Comparison of ENCODE assay signal across 18 mouse cellular contexts in genomic region chr13:109994240-109994764, GRCm38 (mm10).
DNase-seq lines count a peak whose midpoint lies in the region; ATAC-seq and TF ChIP-seq lines count a peak whose summit lies in the region.
"Had no signal": no experiment of that assay in that cellular context is flagged by ENCODE, and none has a peak within 500 bp of the region (broad histone marks: within the 10 kb centered on the region; RNA-seq: fewer than 3 reads in every experiment).

No protein-coding gene starts in this region.

- no peaks in the 10 kb centered on the region for H3K36me3 ChIP-seq in midbrain, embryonic 11.5 days (ENCODE audit: control insufficient read depth, insufficient read depth, low read length)
- H3K36me3 ChIP-seq in midbrain, embryonic 16.5 days (ENCODE audit: control insufficient read depth, insufficient read depth, low read length), result no peaks in the 10 kb centered on the region
- no peaks in the 10 kb centered on the region for H3K36me3 ChIP-seq in embryonic facial prominence, embryonic 13.5 days
- H3K36me3 ChIP-seq in limb, embryonic 11.5 days (ENCODE audit: control insufficient read depth, insufficient read depth, low read length), result no peaks in the 10 kb centered on the region
- H3K36me3 ChIP-seq: forebrain, embryonic 15.5 days; heart, embryonic 10.5 days; liver, embryonic 15.5 days; midbrain, embryonic 12.5 days; neural tube, embryonic 13.5 days had no signal

- 74% methylated on average over 3 of the region's 3 CpGs for WGBS in midbrain, embryonic 11.5 days
- WGBS in midbrain, embryonic 16.5 days, result 70% methylated on average over 3 of the region's 3 CpGs
- WGBS in embryonic facial prominence, embryonic 13.5 days, result 40% methylated on average over 3 of the region's 3 CpGs
- WGBS in limb, embryonic 11.5 days, result 16% methylated on average over 3 of the region's 3 CpGs

- ATAC-seq in midbrain, embryonic 11.5 days (ENCODE audit: low FRiP score), result no peak
- ATAC-seq in midbrain, embryonic 16.5 days, result no peak
- no peak for ATAC-seq in embryonic facial prominence, embryonic 13.5 days (ENCODE audit: insufficient number of reproducible peaks, insufficient read depth, low FRiP score, low TSS enrichment, low read depth)
- no peak for ATAC-seq in limb, embryonic 11.5 days (ENCODE audit: insufficient number of reproducible peaks, low FRiP score, low TSS enrichment, low read depth)
- ATAC-seq: forebrain, embryonic 15.5 days had no signal

- no peak overlapping the region for H3K4me2 ChIP-seq in midbrain, embryonic 11.5 days
- no peak overlapping the region for H3K4me2 ChIP-seq in midbrain, embryonic 16.5 days (ENCODE audit: low read length)
- no peak overlapping the region for H3K4me2 ChIP-seq in embryonic facial prominence, embryonic 13.5 days
- H3K4me2 ChIP-seq in limb, embryonic 11.5 days (ENCODE audit: low read depth, severe bottlenecking), result no peak overlapping the region
- H3K4me2 ChIP-seq: forebrain, embryonic 15.5 days; liver, embryonic 15.5 days; midbrain, embryonic 12.5 days; neural tube, embryonic 13.5 days had no signal

- no peak overlapping the region for H3K4me3 ChIP-seq in midbrain, embryonic 11.5 days (ENCODE audit: low read depth, low read length)
- no peak overlapping the region for H3K4me3 ChIP-seq in midbrain, embryonic 16.5 days (ENCODE audit: low read depth, low read length)
- no peak overlapping the region for H3K4me3 ChIP-seq in embryonic facial prominence, embryonic 13.5 days
- H3K4me3 ChIP-seq in limb, embryonic 11.5 days (ENCODE audit: low read depth, low read length), result no peak overlapping the region
- no peak overlapping the region for H3K4me3 ChIP-seq in left cerebral cortex, adult 2 months
- H3K4me3 ChIP-seq: forebrain, embryonic 15.5 days; heart, embryonic 10.5 days; liver, embryonic 15.5 days; midbrain, embryonic 12.5 days; neural tube, embryonic 13.5 days had no signal

- no peaks in the 10 kb centered on the region for H3K9me3 ChIP-seq in midbrain, embryonic 11.5 days (ENCODE audit: control insufficient read depth, low read length)
- H3K9me3 ChIP-seq in midbrain, embryonic 16.5 days (replicated peaks; ENCODE audit: control insufficient read depth, low read length, poor library complexity, severe bottlenecking), result no peaks in the 10 kb centered on the region
- H3K9me3 ChIP-seq in embryonic facial prominence, embryonic 13.5 days, result no peaks in the 10 kb centered on the region
- H3K9me3 ChIP-seq in limb, embryonic 11.5 days (ENCODE audit: control insufficient read depth, low read length), result no peaks in the 10 kb centered on the region
- H3K9me3 ChIP-seq: forebrain, embryonic 15.5 days; heart, embryonic 10.5 days; liver, embryonic 15.5 days; midbrain, embryonic 12.5 days; neural tube, embryonic 13.5 days had no signal

- H3K9ac ChIP-seq in midbrain, embryonic 11.5 days (ENCODE audit: low read length), result no peak overlapping the region
- no peak overlapping the region for H3K9ac ChIP-seq in midbrain, embryonic 16.5 days (ENCODE audit: low read depth, low read length)
- no peak overlapping the region for H3K9ac ChIP-seq in embryonic facial prominence, embryonic 13.5 days
- no peak overlapping the region for H3K9ac ChIP-seq in limb, embryonic 11.5 days (ENCODE audit: low read length)
- H3K9ac ChIP-seq: forebrain, embryonic 15.5 days; liver, embryonic 15.5 days; midbrain, embryonic 12.5 days; neural tube, embryonic 13.5 days had no signal

- no peak for TF ChIP-seq CTCF in left cerebral cortex, adult 2 months (IDR thresholded peaks at IDR 0.05)

- H3K27me3 ChIP-seq in midbrain, embryonic 11.5 days (ENCODE audit: control insufficient read depth, insufficient read depth, low read length), result no peaks in the 10 kb centered on the region
- H3K27me3 ChIP-seq in midbrain, embryonic 16.5 days (ENCODE audit: control insufficient read depth, insufficient read depth, low read depth, low read length), result no peaks in the 10 kb centered on the region
- H3K27me3 ChIP-seq in embryonic facial prominence, embryonic 13.5 days, result no peaks in the 10 kb centered on the region
- H3K27me3 ChIP-seq in limb, embryonic 11.5 days (ENCODE audit: control insufficient read depth, insufficient read depth, low read length), result no peaks in the 10 kb centered on the region
- H3K27me3 ChIP-seq: forebrain, embryonic 15.5 days; liver, embryonic 15.5 days; midbrain, embryonic 12.5 days; neural tube, embryonic 13.5 days had no signal

- H3K27ac ChIP-seq in midbrain, embryonic 11.5 days (ENCODE audit: low read depth, low read length), result no peak overlapping the region
- no peak overlapping the region for H3K27ac ChIP-seq in midbrain, embryonic 16.5 days (ENCODE audit: low read length)
- peak overlapping the region; percentile 60 for H3K27ac ChIP-seq in embryonic facial prominence, embryonic 13.5 days
- H3K27ac ChIP-seq in limb, embryonic 11.5 days (replicated peaks; ENCODE audit: low read depth, low read length), result peak overlapping the region; percentile 63; the same call in 1 of the 2 replicates
- H3K27ac ChIP-seq in left cerebral cortex, adult 2 months, result no peak overlapping the region
- H3K27ac ChIP-seq: forebrain, embryonic 15.5 days; heart, embryonic 10.5 days; liver, embryonic 15.5 days; macrophage; midbrain, embryonic 12.5 days; neural tube, embryonic 13.5 days had no signal

- intact Hi-C loops in left cerebral cortex, adult 2 months (cut with DNase I), result no loop called here

- no peaks in the 10 kb centered on the region for H3K4me1 ChIP-seq in midbrain, embryonic 11.5 days (ENCODE audit: control insufficient read depth, insufficient read depth, low read length)
- H3K4me1 ChIP-seq in midbrain, embryonic 16.5 days (ENCODE audit: control insufficient read depth, insufficient read depth, low read length), result no peaks in the 10 kb centered on the region
- peaks cover 27% of the 10 kb centered on the region for H3K4me1 ChIP-seq in embryonic facial prominence, embryonic 13.5 days
- H3K4me1 ChIP-seq in limb, embryonic 11.5 days (ENCODE audit: control insufficient read depth, insufficient read depth, low read length), result peaks cover 8% of the 10 kb centered on the region
- H3K4me1 ChIP-seq: liver, embryonic 15.5 days; midbrain, embryonic 12.5 days had no signal

- DNase-seq in midbrain, embryonic 11.5 days (ENCODE audit: low spot score, missing footprints), result peak; percentile 72
- DNase-seq in limb, embryonic 11.5 days (ENCODE audit: low spot score), result peak; percentile 72
- DNase-seq in heart, adult 9 months (ENCODE audit: low spot score in 2 of 2), result no peak
- no peak for DNase-seq in right cerebral cortex, postnatal 10 days (ENCODE audit: low spot score in 2 of 2)
- DNase-seq in left cerebral cortex, adult 2 months (ENCODE audit: extremely low spot score in 1 of 2, low spot score in 2 of 2), result no peak
- DNase-seq: adrenal gland, adult 8-10 months; cerebellum, adult 9-11 months; left cerebral cortex, postnatal 4 days; right cerebral cortex, adult 18-20 months; thymus, postnatal 14 days had no signal

Comparison
In these comparisons a context has a peak if more than half of its experiments do, and no peak if none do; other contexts are left out.
1. DNase-seq: peak in midbrain, embryonic 11.5 days (single experiment) and limb, embryonic 11.5 days (single experiment); none in heart, adult 9 months (0 of 2), right cerebral cortex, postnatal 10 days (0 of 2) and left cerebral cortex, adult 2 months (0 of 2).
2. H3K27ac ChIP-seq: peak in embryonic facial prominence, embryonic 13.5 days (single experiment) and limb, embryonic 11.5 days (single experiment); none in midbrain, embryonic 11.5 days (single experiment), midbrain, embryonic 16.5 days (single experiment) and left cerebral cortex, adult 2 months (single experiment).